Mouse (Mus musculus) heart, adult 2 months (tissue): ENCODE measurements at regions not wholly inside any gene's neighbourhood (a gene's known extent, or its start where the extent isn't known, plus 50 kb on each side); places are given as distances from the start of the nearest gene placed in this dataset.
"Not testable (repeated sequence)": the region's sequence is repeated elsewhere in the genome, so short reads cannot be mapped to it uniquely, and the experiment has no call there.

Source experiments
- DNase-seq, 2 experiments: peaks; one replicate each; pipeline ENCODE4 v3.0.0; 2021
- H3K27ac ChIP-seq: fragments of 200-600 bp; 2 replicates; pipeline ENCODE4 v1.8.1; 2022
- H3K27me3 ChIP-seq: fragments of 200-500 bp; 2 replicates; pipeline ENCODE4 v1.6.1; 2012; ENCODE audit warnings: mild to moderate bottlenecking, low read length, inconsistent platforms, mixed read lengths; ENCODE audit not compliant: control insufficient read depth, insufficient read depth
- H3K36me3 ChIP-seq: fragments of 200-500 bp; 2 replicates; pipeline ENCODE4 v1.6.1; 2012; ENCODE audit warnings: low read length, inconsistent platforms; ENCODE audit not compliant: control insufficient read depth, insufficient read depth
- H3K4me1 ChIP-seq: fragments of 200-500 bp; 2 replicates; pipeline ENCODE4 v1.6.1; 2011; ENCODE audit warnings: low read length; ENCODE audit not compliant: control insufficient read depth, insufficient read depth
- H3K4me3 ChIP-seq: fragments of 200-600 bp; 2 replicates; pipeline ENCODE4 v1.8.1; 2022
- H3K79me2 ChIP-seq: fragments of 200-500 bp; replicated peaks from 2 replicates; pipeline ENCODE4 v1.6.1; 2012; ENCODE audit warnings: mild to moderate bottlenecking, inconsistent platforms, low read length, moderate library complexity, mixed read lengths; ENCODE audit not compliant: control insufficient read depth, insufficient read depth
- H3K9ac ChIP-seq: fragments of 200-500 bp; 2 replicates; pipeline ENCODE4 v1.6.1; 2012; ENCODE audit warnings: low read depth, mild to moderate bottlenecking, control low read depth, inconsistent platforms, low read length, mixed read lengths
- CTCF ChIP-seq: fragments of 200-600 bp; IDR thresholded peaks from 2 replicates; pipeline ENCODE4 v1.8.1; 2022; ENCODE audit warnings: antibody characterized with exemption, mild to moderate bottlenecking, moderate library complexity
- EP300 ChIP-seq: fragments of 200-500 bp; IDR thresholded peaks from 2 replicates; pipeline ENCODE4 v1.6.1; 2011; ENCODE audit warnings: low read depth, low read length, control low read depth; ENCODE audit not compliant: insufficient read depth
- POLR2A ChIP-seq: fragments of 200-500 bp; IDR thresholded peaks from 2 replicates; pipeline ENCODE4 v1.6.1; 2011; ENCODE audit warnings: mild to moderate bottlenecking, low read depth, low read length, control low read depth; ENCODE audit not compliant: insufficient read depth
- WGBS: fragments of 180-500 bp; shearing (Covaris S2); methylation state at CpG from one replicate; pipeline ENCODE4 v1.1.7; 2018; 5-methylcytosine and 5-hydroxymethylcytosine counted together
- intact Hi-C: fragments of 180-260 bp; cut with DNase I; formaldehyde crosslinking; loops from one replicate; pipeline ENCODE4 v1.15.1; 2025

DNA sequence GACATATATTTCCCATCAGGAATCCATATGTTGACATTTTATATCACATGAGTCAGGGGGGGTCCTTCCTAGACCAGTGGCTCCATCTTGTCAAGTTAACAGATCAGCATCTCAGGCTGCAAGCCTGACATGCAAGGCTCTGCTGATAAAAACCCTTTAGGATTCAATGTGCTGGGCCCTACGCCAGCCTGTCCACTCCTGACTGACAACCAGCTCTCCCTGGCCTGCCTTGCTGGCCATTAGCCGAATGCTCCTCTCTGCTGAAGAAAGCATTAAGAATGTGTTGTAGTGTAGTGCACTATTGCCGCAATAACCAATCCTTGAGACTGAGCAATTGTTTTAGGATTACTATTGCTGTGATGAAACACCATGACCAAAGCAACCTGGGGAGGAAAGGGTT is 114.3 kb upstream of the Ywhaq start:
- no peaks in the 10 kb centered on the region for H3K27me3 ChIP-seq
- H3K4me1 ChIP-seq, result no peaks in the 10 kb centered on the region
- H3K4me3 ChIP-seq, result no peak overlapping the region
- no peaks in the 10 kb centered on the region for H3K79me2 ChIP-seq
- intact Hi-C loops, result no loop called here
- H3K36me3 ChIP-seq, result no peaks in the 10 kb centered on the region
- WGBS, result 62% methylated on average over 3 of the region's 3 CpGs
- no peak overlapping the region for H3K9ac ChIP-seq
- peak in 1 of 2 experiments; percentile 27 for DNase-seq
- no peak overlapping the region for H3K27ac ChIP-seq
- TF ChIP-seq POLR2A (no peak), CTCF (no peak), EP300 (no peak)

DNA sequence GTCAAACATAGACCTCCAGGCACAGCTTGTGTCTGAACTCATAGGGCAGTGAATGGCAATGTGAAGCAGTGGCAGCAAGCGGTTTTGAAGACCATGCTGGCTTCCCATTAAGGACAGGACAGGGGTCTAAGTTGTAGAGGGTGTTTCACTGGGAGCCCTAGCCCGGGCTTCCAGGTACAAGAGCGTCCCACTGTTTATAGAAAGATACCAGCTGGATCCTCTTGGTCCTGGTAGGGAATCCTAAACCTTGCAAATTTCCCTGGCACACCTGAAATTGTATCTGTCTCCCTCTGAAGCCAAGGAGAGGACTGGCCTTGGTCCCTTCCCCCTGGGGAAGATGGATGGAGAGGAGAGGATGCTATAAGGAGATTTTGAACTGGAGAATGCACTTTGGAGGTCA is 111.9 kb upstream of the Ywhaq start:
- intact Hi-C loops, H3K4me1 ChIP-seq, H3K27me3 ChIP-seq, H3K4me3 ChIP-seq, H3K9ac ChIP-seq, H3K27ac ChIP-seq, DNase-seq, H3K79me2 ChIP-seq, H3K36me3 ChIP-seq: not testable (repeated sequence)
- 85% methylated on average over 3 of the region's 3 CpGs for WGBS

DNA sequence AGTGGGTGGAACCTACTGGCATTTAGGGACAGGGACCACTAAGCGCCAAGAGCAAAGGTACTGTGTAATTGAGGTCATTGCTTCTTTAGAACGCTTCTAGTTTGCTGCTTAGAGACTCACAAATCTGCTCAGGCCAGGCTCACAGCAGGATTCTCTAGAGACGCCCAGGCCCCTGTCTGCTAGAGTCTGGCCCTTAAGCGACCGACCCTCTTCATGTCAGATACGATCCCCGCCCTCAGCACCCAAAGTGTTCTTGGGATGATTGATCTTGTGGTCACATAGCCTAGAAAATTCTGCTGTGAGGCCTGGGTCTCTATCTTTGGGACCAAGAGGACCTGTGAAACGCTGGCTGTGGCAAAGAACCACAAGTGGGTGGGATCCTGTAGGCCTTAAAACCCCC is 109.9 kb upstream of the Ywhaq start:
- H3K27ac ChIP-seq, H3K4me1 ChIP-seq, H3K36me3 ChIP-seq, H3K4me3 ChIP-seq, DNase-seq, intact Hi-C loops, H3K27me3 ChIP-seq, H3K9ac ChIP-seq, H3K79me2 ChIP-seq: not testable (repeated sequence)
- WGBS, result 93% methylated on average over 8 of the region's 8 CpGs

DNA sequence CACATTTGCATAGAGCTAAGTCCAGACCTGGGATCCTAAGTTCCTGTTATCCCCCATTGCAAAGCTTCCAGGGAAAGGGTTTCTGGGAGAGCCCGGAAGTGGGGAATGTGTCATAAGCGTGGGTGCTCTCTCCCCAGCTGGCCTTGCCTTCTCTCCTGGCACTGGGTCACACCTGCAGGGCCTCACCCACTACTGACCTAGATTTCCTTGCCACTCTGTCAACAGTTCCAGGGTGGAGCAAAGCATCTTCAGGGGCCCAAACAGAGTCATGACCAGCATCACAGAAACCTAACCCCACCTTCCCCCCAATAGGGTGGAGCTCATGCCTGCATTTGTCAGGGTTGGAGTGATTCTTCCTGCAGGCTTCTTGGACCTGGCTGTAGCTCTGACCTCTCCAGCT is 109.5 kb upstream of the Ywhaq start:
- DNase-seq, H3K4me3 ChIP-seq, H3K27me3 ChIP-seq, H3K36me3 ChIP-seq, H3K27ac ChIP-seq, H3K9ac ChIP-seq, H3K4me1 ChIP-seq, H3K79me2 ChIP-seq, intact Hi-C loops: not testable (repeated sequence)
- 97% methylated on average over 2 of the region's 2 CpGs for WGBS

DNA sequence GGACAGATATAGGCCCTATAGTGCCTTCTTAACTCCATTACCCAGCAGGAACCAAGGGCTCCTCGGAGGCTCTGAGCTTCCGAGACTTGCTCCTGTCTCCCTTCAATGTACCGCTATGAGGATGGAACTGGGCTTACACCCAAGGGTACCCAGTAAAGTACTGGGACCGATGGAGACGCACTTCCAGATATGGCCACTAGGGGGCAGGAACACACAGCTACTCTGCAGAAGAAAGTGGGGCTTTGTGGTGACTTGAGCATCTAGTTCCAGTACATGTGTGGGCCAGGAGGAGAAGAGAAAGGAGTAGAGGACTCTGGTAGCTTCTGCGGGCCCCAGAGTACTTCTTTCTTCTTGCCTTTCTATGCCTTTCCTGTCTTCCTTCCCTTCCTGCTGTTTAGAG is 108.1 kb upstream of the Ywhaq start:
- H3K9ac ChIP-seq, H3K79me2 ChIP-seq, H3K4me1 ChIP-seq, DNase-seq, H3K27ac ChIP-seq, H3K36me3 ChIP-seq, intact Hi-C loops, H3K4me3 ChIP-seq, H3K27me3 ChIP-seq: not testable (repeated sequence)
- peak; percentile 72 for TF ChIP-seq CTCF
- 38% methylated on average over 6 of the region's 6 CpGs for WGBS

DNA sequence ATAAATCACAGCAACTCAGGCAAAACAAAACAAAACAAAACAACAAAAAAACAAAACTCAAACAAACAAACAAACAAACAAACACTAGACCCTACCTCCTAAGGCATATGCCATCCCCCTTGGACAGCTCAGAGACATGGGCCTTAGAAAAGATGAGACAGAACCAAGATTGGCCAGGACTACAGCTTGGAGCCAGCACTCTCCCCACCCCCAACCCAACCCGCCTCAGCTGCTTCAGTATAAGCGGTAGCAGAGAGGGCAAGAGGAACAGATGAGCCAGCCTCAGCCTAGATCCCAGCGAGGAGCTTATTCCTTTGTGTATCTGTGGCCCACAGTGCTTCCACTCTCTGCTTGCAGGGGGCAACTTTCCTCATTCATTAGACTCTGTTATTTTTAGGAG is 105.2 kb upstream of the Ywhaq start:
- H3K27me3 ChIP-seq, result no peaks in the 10 kb centered on the region
- DNase-seq, result peak in 1 of 2 experiments; percentile 7
- intact Hi-C loops, result loop anchor here (5.0 kb wide), 2 partner anchors 90 to 105 kb away; partner anchors contain the start of gene Ywhaq
- H3K9ac ChIP-seq, result no peak overlapping the region
- H3K4me1 ChIP-seq, result 0 out of 2 replicates have a peak, but pooled peaks cover 1% of the 10 kb centered on the region
- TF ChIP-seq EP300, result no peak
- no peak for TF ChIP-seq CTCF
- TF ChIP-seq POLR2A, result no peak
- 55% methylated on average over 3 of the region's 3 CpGs for WGBS
- no peak overlapping the region for H3K4me3 ChIP-seq
- no peaks in the 10 kb centered on the region for H3K79me2 ChIP-seq
- no peaks in the 10 kb centered on the region for H3K36me3 ChIP-seq
- H3K27ac ChIP-seq, result no peak overlapping the region

DNA sequence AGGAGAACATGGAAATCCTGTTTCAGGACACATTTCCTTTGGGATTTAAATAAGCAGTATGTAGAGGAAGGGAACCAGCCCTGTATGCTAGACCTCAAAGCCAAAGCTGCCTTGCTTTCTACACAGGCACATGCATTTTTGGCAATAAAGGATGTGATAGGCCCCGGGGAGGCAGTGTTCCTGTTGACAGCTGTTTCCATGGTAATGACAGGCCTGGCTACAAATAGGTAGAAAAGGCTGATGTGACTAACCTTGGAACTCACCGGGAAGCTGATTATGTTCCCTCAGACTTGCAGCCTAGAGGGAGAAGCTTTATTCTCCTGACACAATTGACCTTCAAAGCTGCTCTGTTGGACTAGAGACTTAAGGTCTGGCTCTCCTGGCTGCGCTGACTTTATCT is 101.6 kb upstream of the Ywhaq start:
- Histone ChIP-seq H3K4me3 (no peak overlapping the region), H3K27ac (no peak overlapping the region), H3K36me3 (no peaks in the 10 kb centered on the region), H3K79me2 (no peaks in the 10 kb centered on the region), H3K4me1 (0 out of 2 replicates have a peak, but pooled peaks cover 1% of the 10 kb centered on the region), H3K27me3 (no peaks in the 10 kb centered on the region), H3K9ac (no peak overlapping the region)
- intact Hi-C loops, result no loop called here
- WGBS, result 23% methylated on average over 3 of the region's 3 CpGs
- TF ChIP-seq CTCF (no peak), EP300 (no peak), POLR2A (no peak)
- DNase-seq, result no peak
